Mouse (Mus musculus) megakaryocyte, embryonic 14.5 days (primary cell): ENCODE measurements around the gene Ppp6r3. TPM values are rescaled to one million over a fixed set of nuclear protein-coding genes. Genes with fewer than 3 reads are reported as not detected.
A peak's percentile ranks its signal among the peaks of the same experiment; 100 is the strongest.

ENCODE experiments used
- H3K27me3 ChIP-seq: replicated peaks from 2 replicates; pipeline ENCODE3; 2012; ENCODE audit warnings: inconsistent platforms
- H3K36me3 ChIP-seq: replicated peaks from 2 replicates; pipeline ENCODE3; 2012; ENCODE audit warnings: low read length, inconsistent platforms, mixed read lengths
- H3K4me1 ChIP-seq: 2 replicates; pipeline ENCODE4 v1.6.1; 2012; ENCODE audit warnings: inconsistent platforms
- H3K4me3 ChIP-seq: replicated peaks from 2 replicates; pipeline ENCODE3; 2012; ENCODE audit warnings: moderate library complexity, mild to moderate bottlenecking, inconsistent platforms
- H3K9me3 ChIP-seq: 2 replicates; pipeline ENCODE4 v1.6.1; 2012; ENCODE audit warnings: inconsistent platforms
- FLI1 ChIP-seq: IDR thresholded peaks from 2 replicates; pipeline ENCODE4 v1.6.1; 2012; ENCODE audit warnings: low read length, inconsistent platforms, mixed read lengths
- GATA1 ChIP-seq: IDR thresholded peaks from 3 replicates; pipeline ENCODE4 v1.6.1; 2012; ENCODE audit warnings: mixed read lengths, low read length, inconsistent platforms, borderline replicate concordance
- polyA plus RNA-seq: library from polyadenylated mRNA; stranded (reverse); fragments of >175 nt; gene quantifications from 2 replicates; pipeline ENCODE4 v1.2.3, GENCODE M21; 2012; ENCODE audit warnings: low replicate concordance; ENCODE audit not compliant: insufficient read depth

Gene Ppp6r3
- polyA plus RNA-seq, 1 experiment = 45.1 TPM

DNA sequence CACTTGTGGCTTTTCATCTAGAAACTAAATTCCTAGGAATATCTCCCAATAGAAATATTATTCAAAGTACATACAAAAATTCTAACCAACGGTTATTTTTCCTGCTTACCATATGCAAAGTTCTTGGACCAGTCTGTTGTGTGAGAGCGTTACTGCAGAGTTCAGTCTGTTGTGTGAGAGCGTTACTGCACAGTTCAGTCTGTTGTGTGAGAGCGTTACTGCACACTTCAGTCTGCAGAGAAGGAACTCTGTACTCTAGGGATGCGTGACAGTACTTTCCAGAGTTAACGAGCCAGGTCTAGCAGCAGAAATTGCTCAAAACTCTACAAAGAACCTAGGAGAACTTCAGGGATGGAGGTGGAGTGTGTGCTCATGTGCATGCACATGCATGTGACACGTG, 108.0 kb downstream of the Ppp6r3 start:
- H3K4me3 ChIP-seq = no peak overlapping the region
- H3K27me3 ChIP-seq = no peaks in the 10 kb centered on the region
- H3K4me1 ChIP-seq = peaks cover 33% of the 10 kb centered on the region
- H3K9me3 ChIP-seq = no peaks in the 10 kb centered on the region
- H3K36me3 ChIP-seq = peaks cover 100% of the 10 kb centered on the region
- TF ChIP-seq FLI1 = no peak
- no peak for TF ChIP-seq GATA1

DNA sequence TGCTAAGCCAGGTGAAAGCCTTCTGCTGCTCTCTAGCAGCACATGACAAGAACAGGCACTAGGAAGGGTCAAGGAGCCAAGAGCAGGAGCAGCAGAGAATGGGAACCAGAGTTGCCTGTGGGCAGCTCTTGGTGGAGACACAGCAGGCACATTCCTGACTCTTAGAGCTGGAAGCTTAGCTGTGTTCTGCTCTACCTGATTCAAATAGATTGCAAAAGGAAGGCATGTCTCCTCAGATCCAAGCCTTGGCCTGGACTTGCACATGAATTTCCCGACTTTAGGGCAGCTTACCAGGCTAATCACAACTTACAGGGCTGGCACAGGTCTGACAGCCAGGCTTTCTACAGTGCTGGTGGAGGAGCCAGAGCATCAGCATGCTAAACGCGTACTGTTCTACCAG, 115.6 kb downstream of the Ppp6r3 start:
- H3K27me3 ChIP-seq = no peaks in the 10 kb centered on the region
- peaks cover 100% of the 10 kb centered on the region for H3K36me3 ChIP-seq
- no peaks in the 10 kb centered on the region for H3K4me1 ChIP-seq
- H3K9me3 ChIP-seq = no peaks in the 10 kb centered on the region
- no peak for TF ChIP-seq FLI1
- TF ChIP-seq GATA1 = no peak
- H3K4me3 ChIP-seq = no peak overlapping the region

DNA sequence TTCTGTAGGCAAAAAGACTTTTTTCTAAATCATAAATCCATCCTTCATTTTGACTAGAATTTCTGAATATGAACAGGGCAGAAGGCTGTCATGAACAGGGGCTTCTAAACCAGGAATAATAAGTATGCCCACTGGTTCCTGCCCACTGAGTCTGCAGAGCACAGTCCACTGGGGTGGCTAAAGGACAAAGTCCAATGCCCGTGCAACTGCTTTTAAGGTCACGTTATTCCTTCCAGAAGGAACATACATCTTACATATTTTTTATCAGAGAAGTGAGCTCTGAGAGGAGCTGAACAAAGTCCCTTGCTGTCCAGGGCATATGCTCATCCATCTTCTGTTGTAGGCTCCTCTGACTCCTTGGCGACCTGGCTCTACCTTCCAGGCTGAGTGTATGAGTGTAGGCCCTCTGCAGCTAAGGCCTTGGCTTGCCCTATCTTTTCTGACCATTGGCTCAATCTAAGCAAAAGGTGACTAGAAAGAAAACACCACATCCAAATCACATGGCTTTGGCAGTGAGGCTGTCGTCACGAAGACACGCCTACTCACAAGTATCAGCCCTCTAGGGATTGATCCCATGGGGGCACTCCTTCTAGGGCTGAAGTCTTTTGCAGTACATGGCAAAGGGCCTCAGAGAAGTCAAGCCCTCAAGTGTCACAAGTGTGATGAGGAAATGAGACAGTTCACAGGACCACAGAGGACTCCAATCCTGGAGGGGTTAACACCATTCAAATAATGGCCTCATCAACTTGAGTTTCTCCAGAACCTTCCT, 117.0 kb downstream of the Ppp6r3 start:
- no peaks in the 10 kb centered on the region for H3K27me3 ChIP-seq
- TF ChIP-seq GATA1 = no peak
- no peak for TF ChIP-seq FLI1
- H3K36me3 ChIP-seq = peaks cover 100% of the 10 kb centered on the region
- H3K4me1 ChIP-seq = no peaks in the 10 kb centered on the region
- H3K9me3 ChIP-seq = no peaks in the 10 kb centered on the region
- H3K4me3 ChIP-seq = no peak overlapping the region

DNA sequence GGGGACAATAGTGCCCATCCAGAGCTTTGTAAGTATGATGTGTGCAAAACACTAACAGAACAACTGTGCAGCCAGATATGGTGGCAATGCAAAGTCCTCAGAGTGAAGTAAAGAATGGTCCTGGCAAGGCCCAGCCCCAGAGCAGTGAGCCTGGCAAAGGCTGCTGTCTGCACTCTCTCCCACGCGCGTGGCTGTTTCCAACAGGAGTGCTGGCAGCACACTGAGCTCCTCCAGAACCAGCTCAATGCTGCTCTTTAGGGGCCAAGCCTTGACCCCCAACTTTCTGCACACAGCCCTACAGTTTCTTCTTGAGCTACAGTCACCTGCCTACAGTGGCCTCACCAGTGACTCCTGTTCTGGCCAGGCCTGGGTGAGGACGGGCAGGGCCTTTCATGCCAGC, 117.8 kb downstream of the Ppp6r3 start:
- H3K27me3 ChIP-seq = no peaks in the 10 kb centered on the region
- no peak for TF ChIP-seq GATA1
- peaks cover 100% of the 10 kb centered on the region for H3K36me3 ChIP-seq

DNA sequence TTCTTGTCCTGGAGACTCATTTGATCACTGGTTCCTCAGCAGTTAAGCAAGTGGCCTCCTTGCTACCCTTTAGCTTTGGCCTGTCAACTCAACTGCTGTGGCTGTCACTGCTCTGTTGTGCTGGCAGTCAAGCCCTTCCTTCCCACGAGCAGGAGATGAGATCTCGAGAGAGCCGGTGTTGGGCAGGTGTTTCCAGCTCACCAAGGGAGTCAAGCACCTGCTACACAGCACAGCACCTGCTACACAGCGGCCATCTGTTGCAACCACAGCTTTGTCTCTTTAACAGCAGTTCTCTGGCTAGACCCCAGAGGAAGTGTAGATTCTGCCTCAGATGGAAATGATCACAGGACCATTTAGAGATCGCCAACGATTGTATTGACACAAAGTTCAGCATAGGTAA, 123.9 kb downstream of the Ppp6r3 start:
- Histone ChIP-seq H3K4me3 (no peak overlapping the region), H3K4me1 (peaks cover 21% of the 10 kb centered on the region)

More for the DNA sequence above, 117.8 kb downstream of the Ppp6r3 start:
- Histone ChIP-seq H3K4me3 (no peak overlapping the region), H3K4me1 (no peaks in the 10 kb centered on the region), H3K9me3 (no peaks in the 10 kb centered on the region)

DNA sequence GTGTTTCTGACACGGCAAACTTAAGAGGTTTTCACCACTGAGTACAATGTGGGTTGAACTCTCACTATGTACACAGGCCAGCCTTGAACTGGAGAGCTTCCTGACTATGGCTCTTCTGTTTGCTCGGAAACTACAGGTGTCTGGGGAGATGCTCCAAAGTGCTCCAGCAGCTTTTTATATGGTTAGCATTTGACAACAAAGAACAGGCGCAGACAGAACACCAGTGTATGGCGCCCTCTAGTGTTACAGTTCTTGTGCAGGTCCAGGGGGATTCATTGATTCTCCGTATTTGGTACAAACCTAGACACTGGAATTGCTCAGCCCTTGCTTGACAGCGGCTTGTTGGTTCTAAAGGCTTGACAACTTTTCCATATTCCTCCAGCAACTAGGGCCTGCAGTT, 124.4 kb downstream of the Ppp6r3 start:
- peaks cover 4% of the 10 kb centered on the region for H3K9me3 ChIP-seq
- H3K4me1 ChIP-seq = peaks cover 21% of the 10 kb centered on the region
- no peaks in the 10 kb centered on the region for H3K27me3 ChIP-seq
- H3K36me3 ChIP-seq = peaks cover 36% of the 10 kb centered on the region
- H3K4me3 ChIP-seq = no peak overlapping the region
- TF ChIP-seq GATA1 = no peak
- no peak for TF ChIP-seq FLI1

More for the DNA sequence above, 123.9 kb downstream of the Ppp6r3 start:
- Histone ChIP-seq H3K9me3 (peaks cover 4% of the 10 kb centered on the region), H3K36me3 (peaks cover 41% of the 10 kb centered on the region), H3K27me3 (no peaks in the 10 kb centered on the region)
- no peak for TF ChIP-seq GATA1
- no peak for TF ChIP-seq FLI1

DNA sequence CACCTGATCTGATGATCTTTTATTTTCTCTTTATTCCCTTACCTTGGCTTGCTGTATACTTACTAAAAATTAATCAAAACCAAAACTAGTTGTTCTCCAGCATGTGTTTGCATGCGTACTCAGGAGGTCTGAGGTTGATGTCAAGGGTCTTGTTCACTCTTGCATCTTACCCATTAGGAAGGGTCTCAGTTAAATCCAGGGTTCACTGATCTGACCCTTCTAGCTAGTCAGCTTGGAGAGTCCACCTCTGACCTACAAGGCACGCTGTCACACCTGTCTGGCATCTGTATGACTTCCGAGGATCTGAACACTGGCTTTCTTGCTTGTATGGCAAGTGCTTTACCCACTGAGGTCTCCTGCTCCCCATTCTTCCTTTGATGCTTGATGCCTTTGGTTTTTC, 124.8 kb downstream of the Ppp6r3 start:
- TF ChIP-seq GATA1 (no peak), FLI1 (no peak)
- Histone ChIP-seq H3K4me3 (no peak overlapping the region), H3K4me1 (peaks cover 21% of the 10 kb centered on the region), H3K36me3 (peaks cover 31% of the 10 kb centered on the region), H3K27me3 (no peaks in the 10 kb centered on the region), H3K9me3 (peaks cover 4% of the 10 kb centered on the region)

DNA sequence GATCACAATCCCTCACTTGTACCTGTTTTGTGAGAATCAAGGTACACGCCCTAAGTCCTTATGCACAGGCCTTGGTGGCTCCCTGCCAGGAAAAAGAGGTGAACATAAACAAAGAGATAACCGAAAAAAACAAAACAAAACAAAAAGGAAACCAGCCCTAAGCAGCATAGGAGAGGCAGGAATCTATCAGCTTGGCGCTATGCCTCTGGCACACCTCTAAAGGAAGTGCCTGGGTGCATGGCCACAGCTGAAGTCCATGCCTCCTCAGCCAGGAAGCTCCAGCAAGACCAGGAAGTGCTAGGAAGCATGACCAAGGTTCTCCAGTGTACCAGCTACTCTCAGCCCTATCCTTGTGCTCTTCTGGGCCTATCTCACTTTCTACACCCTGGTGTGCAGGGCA, 126.3 kb downstream of the Ppp6r3 start:
- H3K27me3 ChIP-seq = peaks cover 6% of the 10 kb centered on the region
- peaks cover 17% of the 10 kb centered on the region for H3K36me3 ChIP-seq
- peak overlapping the region; percentile 4 for H3K4me3 ChIP-seq

DNA sequence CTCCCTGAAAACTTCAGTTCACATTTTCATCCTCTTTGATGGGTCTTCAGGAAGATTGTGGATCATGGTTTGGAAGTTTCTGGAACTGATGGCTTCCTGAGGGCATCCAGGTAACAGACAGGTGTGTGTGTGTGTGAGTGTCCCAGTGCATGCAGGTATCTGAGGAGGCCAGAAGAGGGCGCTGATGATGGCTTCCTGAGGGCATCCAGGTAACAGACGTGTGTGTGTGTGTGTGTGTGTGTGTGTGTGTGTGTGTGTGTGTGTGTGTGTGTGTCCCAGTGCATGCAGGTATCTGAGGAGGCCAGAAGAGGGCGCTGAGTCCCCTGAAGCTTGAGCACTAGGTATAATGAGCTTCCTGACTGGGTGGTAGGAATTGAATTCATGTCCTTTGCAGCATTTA, 128.2 kb downstream of the Ppp6r3 start:
- no peaks in the 10 kb centered on the region for H3K36me3 ChIP-seq
- no peak for TF ChIP-seq FLI1
- no peak for TF ChIP-seq GATA1
- H3K4me1 ChIP-seq = peaks cover 21% of the 10 kb centered on the region
- H3K27me3 ChIP-seq = peaks cover 23% of the 10 kb centered on the region
- H3K9me3 ChIP-seq = peaks cover 4% of the 10 kb centered on the region
- H3K4me3 ChIP-seq = no peak overlapping the region

More for the DNA sequence above, 126.3 kb downstream of the Ppp6r3 start:
- H3K9me3 ChIP-seq = peaks cover 4% of the 10 kb centered on the region
- peaks cover 21% of the 10 kb centered on the region for H3K4me1 ChIP-seq
- TF ChIP-seq FLI1 (no peak), GATA1 (no peak)

DNA sequence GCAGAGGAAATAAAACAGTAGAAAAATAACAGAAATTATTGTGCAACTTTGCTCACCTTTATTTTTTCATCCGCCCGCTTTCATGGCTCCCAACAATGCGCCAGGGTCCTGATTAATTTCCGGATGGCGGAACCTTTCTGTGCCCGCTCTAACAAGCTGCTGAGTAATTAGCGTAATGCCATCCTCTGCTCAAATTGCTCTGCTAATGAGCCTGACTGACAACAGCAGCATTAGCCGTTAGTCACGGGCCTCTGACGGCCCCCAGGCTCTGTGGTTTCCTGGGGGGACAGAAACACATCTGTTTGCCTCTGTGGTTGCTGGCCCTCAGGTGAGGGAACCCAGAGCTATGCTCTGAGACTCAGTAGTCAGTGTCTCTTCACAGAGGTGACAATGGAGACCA, 134.5 kb downstream of the Ppp6r3 start:
- Histone ChIP-seq H3K4me3 (no peak overlapping the region), H3K36me3 (no peaks in the 10 kb centered on the region), H3K4me1 (peaks cover 4% of the 10 kb centered on the region; the same call in 1 of the 2 replicates), H3K27me3 (peaks cover 70% of the 10 kb centered on the region), H3K9me3 (no peaks in the 10 kb centered on the region)
- no peak for TF ChIP-seq FLI1
